In genomic region chr8:77432726-77433125, GRCm38 (mm10) we compare ENCODE assay signal across 15 mouse cellular contexts.
DNase-seq lines count a peak whose midpoint lies in the region; ATAC-seq and TF ChIP-seq lines count a peak whose summit lies in the region.
"Had no signal": no experiment of that assay in that cellular context is flagged by ENCODE, and none has a peak within 500 bp of the region (broad histone marks: within the 10 kb centered on the region; RNA-seq: fewer than 3 reads in every experiment).

No protein-coding gene starts in this region.

- ATAC-seq in forebrain, embryonic 12.5 days (ENCODE audit: low FRiP score) = 0 out of 2 replicates have a peak, but pooled peaks have one; percentile 6
- ATAC-seq in forebrain, embryonic 16.5 days = no peak
- ATAC-seq in limb, embryonic 12.5 days (ENCODE audit: insufficient number of reproducible peaks, insufficient read depth, low FRiP score, low TSS enrichment, low read depth) = no peak
- ATAC-seq in hindbrain, embryonic 16.5 days = peak; percentile 29; the same call in 1 of the 2 replicates
- no peak for ATAC-seq in liver, embryonic 11.5 days (replicated peaks; ENCODE audit: low FRiP score)
- ATAC-seq in erythroblast, adult 5-6 weeks (replicated peaks; ENCODE audit: low FRiP score, poor library complexity, severe bottlenecking) = no peak

- TF ChIP-seq POLR2A in small intestine, adult 2 months (IDR thresholded peaks at IDR 0.05; ENCODE audit: low read depth, low read length) = no peak

- peaks cover 15% of the 10 kb centered on the region for H3K4me1 ChIP-seq in forebrain, embryonic 12.5 days
- H3K4me1 ChIP-seq in forebrain, embryonic 16.5 days (replicated peaks; ENCODE audit: control insufficient read depth, insufficient read depth, low read length) = peaks cover 3% of the 10 kb centered on the region; the same call in 1 of the 2 replicates
- peaks cover 37% of the 10 kb centered on the region for H3K4me1 ChIP-seq in limb, embryonic 12.5 days (replicated peaks)
- peaks cover 47% of the 10 kb centered on the region for H3K4me1 ChIP-seq in limb, embryonic 10.5 days
- H3K4me1 ChIP-seq in hindbrain, embryonic 16.5 days (ENCODE audit: control insufficient read depth, insufficient read depth, low read depth, low read length) = 0 out of 2 replicates have a peak, but pooled peaks cover 2% of the 10 kb centered on the region
- 0 out of 2 replicates have a peak, but pooled peaks cover 3% of the 10 kb centered on the region for H3K4me1 ChIP-seq in small intestine, adult 2 months (ENCODE audit: control insufficient read depth, insufficient read depth, insufficient read length, low read length)
- peaks cover 11% of the 10 kb centered on the region for H3K4me1 ChIP-seq in liver, embryonic 11.5 days (replicated peaks; ENCODE audit: control insufficient read depth, insufficient read depth, low read length)

- no peak overlapping the region for H3K27ac ChIP-seq in forebrain, embryonic 12.5 days
- no peak overlapping the region for H3K27ac ChIP-seq in forebrain, embryonic 16.5 days (ENCODE audit: low read length)
- peak overlapping the region; percentile 20; the same call in 1 of the 2 replicates for H3K27ac ChIP-seq in limb, embryonic 12.5 days
- no peak overlapping the region for H3K27ac ChIP-seq in limb, embryonic 10.5 days
- no peak overlapping the region for H3K27ac ChIP-seq in hindbrain, embryonic 16.5 days (ENCODE audit: low read depth, low read length)
- H3K27ac ChIP-seq in small intestine, adult 2 months (ENCODE audit: insufficient read depth, low read depth, low read length) = peak overlapping the region; percentile 9; the same call in 1 of the 2 replicates
- H3K27ac ChIP-seq in liver, embryonic 11.5 days (ENCODE audit: low read depth, low read length) = no peak overlapping the region

- H3K9ac ChIP-seq in forebrain, embryonic 12.5 days = no peak overlapping the region
- H3K9ac ChIP-seq in forebrain, embryonic 16.5 days (replicated peaks; ENCODE audit: low read depth, low read length) = no peak overlapping the region
- H3K9ac ChIP-seq in limb, embryonic 12.5 days (replicated peaks) = no peak overlapping the region
- H3K9ac ChIP-seq in hindbrain, embryonic 16.5 days (ENCODE audit: low read depth, low read length) = no peak overlapping the region
- no peak overlapping the region for H3K9ac ChIP-seq in liver, embryonic 11.5 days (ENCODE audit: low read depth, low read length)

- 52% methylated on average over 10 of the region's 10 CpGs for WGBS in forebrain, embryonic 12.5 days
- 40% methylated on average over 10 of the region's 10 CpGs for WGBS in forebrain, embryonic 16.5 days
- WGBS in limb, embryonic 12.5 days = 60% methylated on average over 10 of the region's 10 CpGs
- WGBS in limb, embryonic 10.5 days = 79% methylated on average over 10 of the region's 10 CpGs
- WGBS in hindbrain, embryonic 16.5 days = 40% methylated on average over 10 of the region's 10 CpGs
- WGBS in small intestine, adult 2 months = 73% methylated on average over 10 of the region's 10 CpGs
- 78% methylated on average over 10 of the region's 10 CpGs for WGBS in liver, embryonic 11.5 days

- H3K4me2 ChIP-seq in forebrain, embryonic 12.5 days = no peak overlapping the region
- H3K4me2 ChIP-seq in forebrain, embryonic 16.5 days (ENCODE audit: low read length) = no peak overlapping the region
- H3K4me2 ChIP-seq in limb, embryonic 12.5 days = no peak overlapping the region
- peak overlapping the region; percentile 2; the same call in 1 of the 2 replicates for H3K4me2 ChIP-seq in hindbrain, embryonic 16.5 days (ENCODE audit: low read length)
- H3K4me2 ChIP-seq in liver, embryonic 11.5 days = no peak overlapping the region

- H3K27me3 ChIP-seq in forebrain, embryonic 12.5 days = no peaks in the 10 kb centered on the region
- no peaks in the 10 kb centered on the region for H3K27me3 ChIP-seq in forebrain, embryonic 16.5 days (replicated peaks; ENCODE audit: control insufficient read depth, insufficient read depth, low read length)
- H3K27me3 ChIP-seq in limb, embryonic 12.5 days = no peaks in the 10 kb centered on the region
- H3K27me3 ChIP-seq in limb, embryonic 10.5 days (ENCODE audit: low read depth, poor library complexity, severe bottlenecking) = no peaks in the 10 kb centered on the region
- H3K27me3 ChIP-seq in hindbrain, embryonic 16.5 days (replicated peaks; ENCODE audit: control insufficient read depth, insufficient read depth, low read length) = no peaks in the 10 kb centered on the region
- no peaks in the 10 kb centered on the region for H3K27me3 ChIP-seq in small intestine, adult 2 months (ENCODE audit: control insufficient read depth, insufficient read depth, low read length)
- no peaks in the 10 kb centered on the region for H3K27me3 ChIP-seq in liver, embryonic 11.5 days (replicated peaks; ENCODE audit: control insufficient read depth, insufficient read depth, low read length)

- DNase-seq in limb, embryonic 10.5 days (ENCODE audit: low spot score) = no peak
- no peak for DNase-seq in liver, embryonic 11.5 days (ENCODE audit: low spot score)
- DNase-seq: adrenal gland, adult 2 months; cerebellum, adult 11-12 months; embryo, embryonic 11 days; gastrocnemius, postnatal 36 days; heart, postnatal 4 days; layer of hippocampus, adult 9-11 months; thymus, adult 2 months had no signal

- TF ChIP-seq CTCF in small intestine, adult 2 months (IDR thresholded peaks at IDR 0.05; ENCODE audit: extremely low read depth, insufficient read length, insufficient replicate concordance, low read depth, low read length) = no peak

- no peak overlapping the region for H3K4me3 ChIP-seq in forebrain, embryonic 12.5 days (replicated peaks)
- no peak overlapping the region for H3K4me3 ChIP-seq in forebrain, embryonic 16.5 days (replicated peaks; ENCODE audit: low read length)
- no peak overlapping the region for H3K4me3 ChIP-seq in limb, embryonic 12.5 days (replicated peaks)
- no peak overlapping the region for H3K4me3 ChIP-seq in limb, embryonic 10.5 days
- no peak overlapping the region for H3K4me3 ChIP-seq in hindbrain, embryonic 16.5 days (ENCODE audit: low read length)
- H3K4me3 ChIP-seq in small intestine, adult 2 months (ENCODE audit: low read depth, low read length) = no peak overlapping the region
- no peak overlapping the region for H3K4me3 ChIP-seq in liver, embryonic 11.5 days (ENCODE audit: low read depth, low read length)

- no peaks in the 10 kb centered on the region for H3K9me3 ChIP-seq in forebrain, embryonic 12.5 days
- no peaks in the 10 kb centered on the region for H3K9me3 ChIP-seq in forebrain, embryonic 16.5 days (ENCODE audit: control insufficient read depth, low read length)
- H3K9me3 ChIP-seq in limb, embryonic 12.5 days = no peaks in the 10 kb centered on the region
- H3K9me3 ChIP-seq in limb, embryonic 10.5 days (replicated peaks) = no peaks in the 10 kb centered on the region
- H3K9me3 ChIP-seq in hindbrain, embryonic 16.5 days (ENCODE audit: control insufficient read depth, low read length) = no peaks in the 10 kb centered on the region
- H3K9me3 ChIP-seq in liver, embryonic 11.5 days (ENCODE audit: control insufficient read depth, low read length) = no peaks in the 10 kb centered on the region

- H3K36me3 ChIP-seq in forebrain, embryonic 12.5 days (replicated peaks) = no peaks in the 10 kb centered on the region
- no peaks in the 10 kb centered on the region for H3K36me3 ChIP-seq in forebrain, embryonic 16.5 days (ENCODE audit: control insufficient read depth, insufficient read depth)
- no peaks in the 10 kb centered on the region for H3K36me3 ChIP-seq in limb, embryonic 12.5 days
- H3K36me3 ChIP-seq in limb, embryonic 10.5 days = peaks cover 19% of the 10 kb centered on the region; the same call in 1 of the 2 replicates
- no peaks in the 10 kb centered on the region for H3K36me3 ChIP-seq in hindbrain, embryonic 16.5 days (ENCODE audit: control insufficient read depth, insufficient read depth, low read length)
- H3K36me3 ChIP-seq in small intestine, adult 2 months (ENCODE audit: control insufficient read depth, insufficient read depth, low read length) = no peaks in the 10 kb centered on the region
- H3K36me3 ChIP-seq in liver, embryonic 11.5 days (ENCODE audit: control insufficient read depth, insufficient read depth, low read length) = no peaks in the 10 kb centered on the region; the same call in 1 of the 2 replicates

Comparison
In these comparisons a context has a peak if more than half of its experiments do, and no peak if none do; other contexts are left out.
1. ATAC-seq: peak in forebrain, embryonic 12.5 days (single experiment) and hindbrain, embryonic 16.5 days (single experiment); none in forebrain, embryonic 16.5 days (single experiment), limb, embryonic 12.5 days (single experiment), liver, embryonic 11.5 days (single experiment) and erythroblast, adult 5-6 weeks (single experiment).
2. H3K27ac ChIP-seq: peak in limb, embryonic 12.5 days (single experiment) and small intestine, adult 2 months (single experiment); none in forebrain, embryonic 12.5 days (single experiment), forebrain, embryonic 16.5 days (single experiment), limb, embryonic 10.5 days (single experiment), hindbrain, embryonic 16.5 days (single experiment) and liver, embryonic 11.5 days (single experiment).